Mouse (Mus musculus) cerebellum, adult 2 months (tissue): ENCODE results near the gene Btg3. TPM values are rescaled to one million over a fixed set of nuclear protein-coding genes. Genes with fewer than 3 reads are reported as not detected.
"Not testable (repeated sequence)": the region's sequence is repeated elsewhere in the genome, so short reads cannot be mapped to it uniquely, and the experiment has no call there.

ENCODE experiments used
- DNase-seq, 2 experiments: peaks; one replicate each; pipeline ENCODE4 v3.0.0; 2021
- H3K27ac ChIP-seq: fragments of 200-500 bp; 2 replicates; pipeline ENCODE4 v1.5.1; 2012; ENCODE audit warnings: low read length, control low read depth, inconsistent platforms; ENCODE audit not compliant: insufficient read depth
- H3K27me3 ChIP-seq: fragments of 200-500 bp; 2 replicates; pipeline ENCODE4 v1.6.1; 2012; ENCODE audit warnings: inconsistent platforms, mild to moderate bottlenecking, low read length, moderate library complexity; ENCODE audit not compliant: control insufficient read depth, insufficient read depth
- H3K4me1 ChIP-seq: fragments of 200-500 bp; 2 replicates; pipeline ENCODE4 v1.6.1; 2011; ENCODE audit warnings: low read length; ENCODE audit not compliant: control insufficient read depth, insufficient read depth
- H3K4me3 ChIP-seq: fragments of 200-500 bp; replicated peaks from 2 replicates; pipeline ENCODE3; 2011; ENCODE audit warnings: mild to moderate bottlenecking, low read depth, low read length, control low read depth; ENCODE audit not compliant: insufficient read depth
- CTCF ChIP-seq: fragments of 200-500 bp; IDR thresholded peaks from 2 replicates; pipeline ENCODE4 v1.5.1; 2011; ENCODE audit warnings: low read depth, mild to moderate bottlenecking, control low read depth, low read length, moderate library complexity, borderline replicate concordance; ENCODE audit not compliant: insufficient read depth
- POLR2A ChIP-seq: fragments of 200-500 bp; IDR thresholded peaks from 2 replicates; pipeline ENCODE4 v1.6.1; 2011; ENCODE audit warnings: low read length, control low read depth, borderline replicate concordance; ENCODE audit not compliant: insufficient read depth
- WGBS: fragments of 180-500 bp; shearing (Covaris S2); methylation state at CpG from one replicate; pipeline ENCODE4 v1.1.7; 2018; 5-methylcytosine and 5-hydroxymethylcytosine counted together
- polyA plus RNA-seq: library from polyadenylated mRNA; depleted of rRNA; stranded (reverse); fragments of >200 nt; gene quantifications from 2 replicates; pipeline ENCODE4 v1.2.3, GENCODE M21; 2012

Gene Btg3
- polyA plus RNA-seq, 1 experiment: 5.0 TPM

DNA sequence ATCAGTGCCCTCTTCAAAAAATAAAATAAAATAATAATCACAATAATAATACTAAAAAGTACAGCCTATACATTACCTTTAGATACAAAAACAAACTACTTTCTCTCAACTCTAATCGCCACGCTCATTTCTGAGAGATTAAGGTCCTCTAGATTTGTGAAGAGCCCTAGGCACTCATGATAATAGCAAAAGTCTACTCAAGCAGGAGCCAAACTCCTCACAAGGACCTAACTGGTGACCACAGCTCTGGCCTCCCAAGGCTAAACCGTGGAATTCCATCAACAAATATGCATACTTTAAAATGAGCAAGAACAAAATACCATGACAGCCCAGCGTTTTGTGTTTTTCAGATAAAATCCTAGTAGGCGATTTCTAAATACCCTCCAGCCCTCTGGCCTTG, 4.2 kb downstream of the Btg3 start:
- Histone ChIP-seq H3K4me1 (no peaks in the 10 kb centered on the region), H3K4me3 (no peak overlapping the region), H3K27ac (no peak overlapping the region), H3K27me3 (no peaks in the 10 kb centered on the region)
- 88% methylated on average over 5 of the region's 5 CpGs for WGBS
- TF ChIP-seq CTCF (no peak), POLR2A (no peak)
- no peak for DNase-seq

DNA sequence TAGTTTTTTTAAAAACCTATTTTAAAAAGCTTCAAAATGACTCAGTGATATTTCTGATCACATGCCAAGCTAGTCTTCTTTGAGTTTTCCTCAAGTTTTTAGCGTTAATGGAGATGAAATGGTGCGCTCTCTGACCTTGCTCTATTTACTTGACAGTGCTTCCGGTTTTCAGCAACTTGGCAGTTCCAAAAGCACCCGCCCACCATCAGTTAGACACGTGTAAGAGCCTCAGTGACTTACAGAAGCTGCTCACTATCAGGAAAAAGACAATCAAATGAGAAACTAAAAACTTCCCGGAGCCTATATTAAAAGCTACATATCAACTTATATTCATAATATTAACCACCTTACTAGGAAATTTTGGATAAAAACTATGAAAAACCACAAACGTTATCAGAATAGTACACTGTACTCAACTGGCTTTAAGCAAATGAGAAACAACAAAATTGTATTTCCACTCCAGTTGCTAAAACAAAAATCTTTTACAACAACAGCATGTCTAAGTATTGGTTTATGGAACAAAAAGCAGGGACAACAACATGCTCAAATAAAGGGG, 5.4 kb downstream of the Btg3 start:
- no peak overlapping the region for H3K4me3 ChIP-seq
- DNase-seq: no peak
- WGBS: 70% methylated on average over 7 of the region's 7 CpGs
- H3K27me3 ChIP-seq: no peaks in the 10 kb centered on the region
- no peak overlapping the region for H3K27ac ChIP-seq
- H3K4me1 ChIP-seq: no peaks in the 10 kb centered on the region
- TF ChIP-seq CTCF (no peak), POLR2A (no peak)

DNA sequence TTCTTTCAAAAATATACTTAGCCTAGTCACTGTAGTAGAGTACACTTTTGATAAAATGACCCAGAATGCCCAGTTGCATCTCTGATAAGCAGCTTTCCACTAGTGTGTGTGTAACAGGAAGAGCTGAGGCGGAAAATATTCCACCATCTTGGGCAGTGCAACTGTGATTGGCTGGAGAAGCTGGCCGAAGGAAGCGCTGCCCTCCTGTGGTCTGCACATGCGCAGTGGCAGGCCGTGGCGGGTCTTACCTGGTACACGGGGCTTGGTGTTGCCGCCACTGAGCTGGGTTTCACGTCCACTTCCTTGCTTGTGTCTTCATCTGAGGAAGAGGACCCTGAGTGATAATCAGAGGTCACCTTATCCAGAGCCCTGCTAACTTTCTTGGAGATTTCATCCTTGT, 12.4 kb downstream of the Btg3 start:
- not testable (repeated sequence) for H3K4me1 ChIP-seq, H3K27ac ChIP-seq, H3K27me3 ChIP-seq, DNase-seq, H3K4me3 ChIP-seq
- 91% methylated on average over 9 of the region's 9 CpGs for WGBS

DNA sequence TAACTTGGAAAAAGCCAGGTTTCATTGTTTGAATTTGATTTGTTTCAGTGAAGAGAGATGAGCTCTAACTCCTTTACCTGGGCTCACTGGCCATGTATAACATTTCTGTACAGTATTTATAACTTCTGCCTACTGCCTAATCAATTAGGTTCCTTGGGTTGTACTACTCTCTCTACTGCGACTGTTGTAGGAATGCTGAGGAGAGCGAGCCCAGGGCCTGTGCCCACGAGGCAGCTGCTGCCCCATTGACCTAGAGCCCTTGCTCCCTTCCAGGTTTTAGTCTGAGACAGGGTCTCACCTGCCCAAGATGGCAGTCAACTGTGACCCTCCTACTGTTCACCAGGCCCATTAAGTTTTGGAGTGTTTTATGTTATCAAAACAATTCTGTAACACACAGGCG, 15.5 kb downstream of the Btg3 start:
- WGBS: 88% methylated on average over 4 of the region's 4 CpGs
- no peak for TF ChIP-seq CTCF
- TF ChIP-seq POLR2A: no peak

DNA sequence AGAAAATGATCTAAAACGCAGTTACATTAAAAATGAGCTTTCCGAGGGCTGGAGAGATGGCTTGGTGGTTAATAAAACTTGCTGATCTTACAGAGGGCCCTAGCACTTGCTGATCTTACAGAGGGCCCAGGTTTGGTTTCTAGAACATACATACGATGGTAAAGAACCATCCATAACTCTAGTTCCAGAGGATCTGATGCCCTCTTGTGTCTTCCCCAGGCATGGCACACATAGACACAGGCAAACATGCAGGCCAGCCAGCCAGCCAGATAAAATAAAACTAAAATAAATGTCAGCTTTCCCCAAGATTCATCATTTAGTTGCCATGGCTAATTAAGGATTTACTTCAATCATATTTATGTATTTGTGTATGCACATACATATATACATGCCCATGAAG, 19.2 kb downstream of the Btg3 start:
- no peaks in the 10 kb centered on the region for H3K4me1 ChIP-seq
- DNase-seq: no peak
- H3K27me3 ChIP-seq: no peaks in the 10 kb centered on the region
- H3K4me3 ChIP-seq: no peak overlapping the region
- no peak overlapping the region for H3K27ac ChIP-seq
- WGBS: 92% methylated on average over 3 of the region's 3 CpGs
- TF ChIP-seq CTCF (peak; percentile 14; the same call in 1 of the 2 replicates), POLR2A (no peak)

More for the DNA sequence above, 15.5 kb downstream of the Btg3 start:
- Histone ChIP-seq H3K4me1 (no peaks in the 10 kb centered on the region), H3K27me3 (no peaks in the 10 kb centered on the region), H3K27ac (no peak overlapping the region), H3K4me3 (no peak overlapping the region)
- no peak for DNase-seq

DNA sequence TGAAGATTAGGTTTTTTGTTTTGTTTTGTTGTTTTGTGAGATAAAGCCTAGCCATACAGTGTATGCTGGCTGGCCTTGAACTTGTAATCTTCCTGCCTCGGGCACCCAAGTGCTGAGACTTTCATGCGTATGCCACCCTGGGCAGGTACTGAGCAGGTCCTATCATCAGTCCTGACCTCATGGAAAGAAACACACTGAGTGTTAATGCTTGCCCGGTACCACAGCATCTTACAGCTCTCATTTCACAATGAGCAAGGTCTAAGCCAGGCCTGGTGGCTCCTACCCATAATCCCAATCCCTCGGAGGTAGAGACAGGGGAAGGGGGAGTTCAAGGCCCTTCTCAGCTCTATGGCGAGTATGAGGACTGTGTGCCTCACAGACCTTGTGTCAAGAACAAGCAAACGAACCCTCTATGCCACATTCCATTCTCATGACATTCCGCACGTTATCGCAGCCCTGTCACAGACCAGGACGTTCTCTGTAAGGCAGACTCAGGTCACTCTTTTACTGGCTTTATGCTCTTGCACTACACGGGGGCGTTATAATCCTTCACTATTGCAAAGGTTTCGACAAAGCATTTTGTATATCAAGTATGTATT, 29.6 kb downstream of the Btg3 start:
- TF ChIP-seq CTCF (no peak), POLR2A (no peak)
- H3K4me1 ChIP-seq: no peaks in the 10 kb centered on the region

DNA sequence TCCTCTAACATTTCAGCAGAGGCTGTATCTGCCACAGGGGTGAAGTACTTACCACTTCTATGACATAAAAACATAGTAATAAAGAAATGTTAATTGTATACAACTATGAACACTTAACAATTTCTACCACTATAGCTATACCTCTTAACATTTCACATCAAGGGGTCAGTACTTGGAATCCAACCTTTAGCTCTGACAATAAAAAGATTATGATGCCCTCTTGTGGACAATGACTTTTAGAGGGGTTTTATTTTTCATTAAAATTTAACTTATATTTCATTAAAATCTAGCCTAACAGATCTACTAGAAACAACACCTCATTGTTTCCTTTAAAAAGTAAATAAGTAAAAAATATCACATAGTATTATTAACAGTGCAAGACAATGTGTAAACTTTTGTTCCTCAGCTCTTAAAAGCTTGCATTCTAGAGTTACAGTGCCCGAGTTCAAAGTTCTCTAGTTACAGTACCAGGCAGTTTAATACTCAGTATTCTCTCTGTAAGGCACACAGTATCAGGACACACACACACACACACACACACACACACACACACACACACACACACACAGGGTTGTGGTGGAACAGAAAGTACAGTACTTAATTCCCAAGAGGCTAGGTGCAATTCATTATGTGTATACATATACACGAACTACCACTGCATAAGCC, 30.2 kb downstream of the Btg3 start:
- DNase-seq: no peak
- TF ChIP-seq POLR2A (no peak), CTCF (no peak)
- no peak overlapping the region for H3K27ac ChIP-seq
- H3K4me3 ChIP-seq: no peak overlapping the region
- WGBS: 91% methylated on average over 2 of the region's 2 CpGs
- no peaks in the 10 kb centered on the region for H3K4me1 ChIP-seq
- H3K27me3 ChIP-seq: no peaks in the 10 kb centered on the region

More for the DNA sequence above, 29.6 kb downstream of the Btg3 start:
- no peak for DNase-seq
- H3K27me3 ChIP-seq: no peaks in the 10 kb centered on the region
- WGBS: 83% methylated on average over 13 of the region's 13 CpGs
- no peak overlapping the region for H3K27ac ChIP-seq
- no peak overlapping the region for H3K4me3 ChIP-seq

DNA sequence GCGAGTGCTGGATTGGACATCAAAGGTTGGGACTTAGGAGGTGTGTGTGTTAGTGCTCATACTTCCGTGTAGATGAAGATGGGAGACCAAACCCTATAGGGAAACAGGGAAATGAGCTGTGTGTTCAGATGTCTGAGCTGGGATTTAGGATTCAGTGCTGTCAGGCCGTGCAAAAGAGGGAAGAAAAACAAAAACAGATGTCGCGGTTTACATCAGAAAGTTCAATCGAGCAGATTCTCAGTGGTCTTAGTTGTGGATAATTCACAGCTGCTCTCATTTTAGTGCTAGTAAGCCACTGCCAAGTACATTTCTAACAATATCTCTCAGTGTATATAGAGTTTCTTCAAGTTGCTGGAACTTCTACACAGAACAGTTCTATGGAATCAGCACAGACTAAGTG, 33.2 kb downstream of the Btg3 start:
- Histone ChIP-seq H3K4me1 (no peaks in the 10 kb centered on the region), H3K4me3 (no peak overlapping the region), H3K27me3 (no peaks in the 10 kb centered on the region), H3K27ac (no peak overlapping the region)
- no peak for DNase-seq
- 52% methylated on average over 6 of the region's 6 CpGs for WGBS
- no peak for TF ChIP-seq CTCF
- TF ChIP-seq POLR2A: no peak
